Mouse (Mus musculus): ENCODE measurements around the gene Arsb. TPM values are rescaled to one million over a fixed set of nuclear protein-coding genes. Genes with fewer than 3 reads are reported as not detected.

The Arsb gene
- polyA plus RNA-seq, 1 experiment: 7.2 TPM

DNA sequence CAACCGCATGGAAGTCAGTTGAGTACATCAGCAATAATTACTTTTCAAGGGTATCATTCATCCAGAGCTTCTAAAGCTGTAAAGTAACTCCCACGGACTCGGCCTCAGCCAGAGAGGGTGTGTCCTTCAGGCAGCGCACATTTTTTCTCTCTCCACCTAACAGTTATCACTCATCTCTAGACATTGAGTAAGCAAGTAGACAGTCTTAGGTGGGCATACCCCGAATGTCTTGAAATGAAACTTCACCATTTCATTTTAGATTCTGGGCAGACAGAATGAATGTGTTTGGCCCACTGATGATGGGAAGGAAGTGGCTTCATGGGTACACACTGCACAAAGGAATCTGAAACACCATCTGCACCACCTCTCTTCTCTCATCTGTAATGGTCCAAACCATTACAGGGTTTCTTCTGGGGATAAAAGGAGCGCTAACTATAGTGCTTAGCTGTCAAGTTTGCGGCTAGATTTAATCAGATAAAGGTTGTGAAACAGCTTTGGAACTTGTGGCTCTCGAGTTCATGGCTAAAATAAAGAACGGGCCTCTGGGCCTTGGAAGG, 321 bp upstream of the Arsb start:
- H3K4me3 ChIP-seq: peak overlapping the region; percentile 40
- TF ChIP-seq MAX (IDR thresholded peaks at IDR 0.05; ENCODE audit: low read depth) (no peak), CEBPB (IDR thresholded peaks at IDR 0.05; ENCODE audit: insufficient read depth, poor library complexity, severe bottlenecking) (0 out of 2 replicates have a peak, but pooled peaks have one; percentile 41)
- H3K79me2 ChIP-seq (ENCODE audit: control insufficient read depth, insufficient read depth): no peaks in the 10 kb centered on the region
- H3K4me2 ChIP-seq (ENCODE audit: low read depth): peak overlapping the region; percentile 93
- H3K36me3 ChIP-seq (ENCODE audit: control insufficient read depth, insufficient read depth): no peaks in the 10 kb centered on the region
- H3ac ChIP-seq (ENCODE audit: control insufficient read depth, insufficient read length): peak overlapping the region; percentile 77
- H3K27me3 ChIP-seq (ENCODE audit: control insufficient read depth, insufficient read depth, insufficient read length): no peaks in the 10 kb centered on the region

DNA sequence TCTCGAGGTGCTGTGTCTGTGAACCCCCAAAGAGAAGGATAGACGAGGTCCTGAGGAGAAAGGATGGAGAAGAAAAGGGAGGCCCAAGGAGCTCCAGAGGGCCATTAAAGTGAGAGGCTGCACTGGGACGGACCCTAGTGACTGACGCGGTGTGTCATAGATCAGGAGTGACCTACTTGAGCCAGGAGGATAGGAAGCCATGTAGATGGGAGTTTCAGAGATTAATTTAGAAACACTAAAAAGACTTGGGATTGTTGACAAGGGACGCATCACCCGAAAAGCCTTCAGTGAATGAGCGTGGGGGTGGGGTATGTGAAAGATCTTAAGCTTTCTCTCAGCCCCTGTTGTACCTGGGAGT, 828 bp downstream of the Arsb start:
- Histone ChIP-seq H3K4me3 (peak overlapping the region; percentile 40), H3ac (ENCODE audit: control insufficient read depth, insufficient read length) (peak overlapping the region; percentile 77), H3K27me3 (ENCODE audit: control insufficient read depth, insufficient read depth, insufficient read length) (no peaks in the 10 kb centered on the region), H3K4me2 (ENCODE audit: low read depth) (peak overlapping the region; percentile 93), H3K79me2 (ENCODE audit: control insufficient read depth, insufficient read depth) (no peaks in the 10 kb centered on the region), H3K36me3 (ENCODE audit: control insufficient read depth, insufficient read depth) (no peaks in the 10 kb centered on the region)
- no peak for TF ChIP-seq MYOD1 (IDR thresholded peaks at IDR 0.05; ENCODE audit: control insufficient read depth in 1 of 3, insufficient read length in 2 of 3, low read depth in 2 of 3)
- no peak for TF ChIP-seq CEBPB (IDR thresholded peaks at IDR 0.05; ENCODE audit: insufficient read depth, poor library complexity, severe bottlenecking)
- no peak for TF ChIP-seq POLR2A (IDR thresholded peaks at IDR 0.05; ENCODE audit: insufficient read length, low read depth)
- TF ChIP-seq MAX (IDR thresholded peaks at IDR 0.05; ENCODE audit: low read depth): no peak
- no peak for TF ChIP-seq REST (IDR thresholded peaks at IDR 0.05; ENCODE audit: insufficient read depth, insufficient read length)
- TF ChIP-seq TCF12 (IDR thresholded peaks at IDR 0.05; ENCODE audit: insufficient read depth, poor library complexity, severe bottlenecking): no peak
- TF ChIP-seq E2F4 (IDR thresholded peaks at IDR 0.05; ENCODE audit: insufficient read depth): no peak
- TF ChIP-seq MYOG (IDR thresholded peaks at IDR 0.05; ENCODE audit: control insufficient read depth in 1 of 3, insufficient read depth in 1 of 3, insufficient read length in 2 of 3, low read depth in 2 of 3): no peak

DNA sequence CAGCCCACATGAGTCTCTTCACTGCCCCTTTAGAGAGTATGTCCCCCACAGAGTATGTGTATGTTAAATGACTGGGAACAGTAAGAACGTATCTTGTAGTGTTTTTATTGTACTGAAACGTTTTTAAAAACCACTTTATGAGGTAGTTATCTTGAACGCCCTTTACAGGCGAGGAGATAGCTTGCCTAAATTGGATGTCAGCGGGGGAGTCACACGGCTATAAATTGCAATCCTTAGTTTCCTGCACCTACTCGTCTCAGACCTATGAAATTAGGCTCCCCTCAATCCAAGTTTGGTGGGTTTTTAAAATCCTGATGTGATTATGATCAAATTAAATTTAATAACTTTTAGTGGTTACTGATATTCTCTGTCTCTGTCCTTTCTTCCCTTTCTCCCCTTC, 1.4 kb downstream of the Arsb start:
- Histone ChIP-seq H3K79me2 (ENCODE audit: control insufficient read depth, insufficient read depth) (no peaks in the 10 kb centered on the region), H3ac (ENCODE audit: control insufficient read depth, insufficient read length) (no peak overlapping the region), H3K27me3 (ENCODE audit: control insufficient read depth, insufficient read depth, insufficient read length) (no peaks in the 10 kb centered on the region), H3K36me3 (ENCODE audit: control insufficient read depth, insufficient read depth) (no peaks in the 10 kb centered on the region), H3K4me2 (ENCODE audit: low read depth) (peak overlapping the region; percentile 93), H3K4me3 (peak overlapping the region; percentile 40)
- no peak for TF ChIP-seq MAX (IDR thresholded peaks at IDR 0.05; ENCODE audit: low read depth)
- TF ChIP-seq POLR2AphosphoS2 (IDR thresholded peaks at IDR 0.05; ENCODE audit: insufficient read length, low read depth): no peak
- no peak for TF ChIP-seq E2F4 (IDR thresholded peaks at IDR 0.05; ENCODE audit: insufficient read depth)
- no peak for TF ChIP-seq TCF3 (IDR thresholded peaks at IDR 0.05; ENCODE audit: insufficient read length, low read depth)
- TF ChIP-seq TCF12 (IDR thresholded peaks at IDR 0.05; ENCODE audit: insufficient read depth, poor library complexity, severe bottlenecking): no peak
- no peak for TF ChIP-seq POLR2A (IDR thresholded peaks at IDR 0.05; ENCODE audit: insufficient read length, low read depth)
- TF ChIP-seq USF1 (IDR thresholded peaks at IDR 0.05; ENCODE audit: low read depth): no peak
- no peak for TF ChIP-seq MYOD1 (IDR thresholded peaks at IDR 0.05; ENCODE audit: control insufficient read depth in 1 of 3, insufficient read length in 2 of 3, low read depth in 2 of 3)

DNA sequence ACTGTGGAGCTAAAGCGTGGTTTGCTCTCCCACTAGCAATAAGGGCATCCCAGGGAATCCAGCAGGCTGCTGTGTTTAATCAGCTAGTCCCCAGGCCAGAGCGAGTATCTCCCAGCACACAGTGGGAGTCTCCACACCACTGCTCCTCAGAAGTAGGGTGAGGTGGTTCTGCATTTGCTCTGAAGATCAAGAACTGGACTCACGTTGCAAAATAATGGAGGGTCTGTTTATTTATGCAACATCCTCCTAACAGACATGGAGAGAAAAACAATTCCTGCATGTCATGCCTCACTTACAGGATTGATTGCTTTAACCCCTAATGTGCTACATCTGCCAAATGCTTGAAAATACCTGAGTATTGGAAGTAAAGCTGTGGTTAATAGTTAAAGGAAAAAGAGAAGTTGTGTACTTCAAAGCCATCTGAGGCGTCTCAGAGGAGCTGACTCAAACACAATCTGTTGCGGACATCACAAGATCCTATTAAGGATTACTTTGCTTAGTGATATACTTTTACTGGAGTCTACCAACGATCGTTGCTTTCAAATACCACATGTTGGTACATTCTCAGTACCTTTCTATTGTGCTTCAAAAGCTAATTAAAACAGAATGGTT, 2.4 kb downstream of the Arsb start:
- no peak for TF ChIP-seq MAX (IDR thresholded peaks at IDR 0.05; ENCODE audit: low read depth)
- no peak for TF ChIP-seq MYOG (IDR thresholded peaks at IDR 0.05; ENCODE audit: control insufficient read depth in 1 of 3, insufficient read depth in 1 of 3, insufficient read length in 2 of 3, low read depth in 2 of 3)
- TF ChIP-seq POLR2A (IDR thresholded peaks at IDR 0.05; ENCODE audit: insufficient read length, low read depth): no peak
- TF ChIP-seq USF1 (IDR thresholded peaks at IDR 0.05; ENCODE audit: low read depth): no peak
- TF ChIP-seq E2F4 (IDR thresholded peaks at IDR 0.05; ENCODE audit: insufficient read depth): no peak
- TF ChIP-seq TCF3 (IDR thresholded peaks at IDR 0.05; ENCODE audit: insufficient read length, low read depth): no peak
- H3K27me3 ChIP-seq (ENCODE audit: control insufficient read depth, insufficient read depth, insufficient read length): no peaks in the 10 kb centered on the region
- no peak overlapping the region for H3K4me3 ChIP-seq
- no peaks in the 10 kb centered on the region for H3K79me2 ChIP-seq (ENCODE audit: control insufficient read depth, insufficient read depth)
- H3ac ChIP-seq (ENCODE audit: control insufficient read depth, insufficient read length): no peak overlapping the region
- H3K4me2 ChIP-seq (ENCODE audit: low read depth): no peak overlapping the region
- H3K36me3 ChIP-seq (ENCODE audit: control insufficient read depth, insufficient read depth): no peaks in the 10 kb centered on the region

DNA sequence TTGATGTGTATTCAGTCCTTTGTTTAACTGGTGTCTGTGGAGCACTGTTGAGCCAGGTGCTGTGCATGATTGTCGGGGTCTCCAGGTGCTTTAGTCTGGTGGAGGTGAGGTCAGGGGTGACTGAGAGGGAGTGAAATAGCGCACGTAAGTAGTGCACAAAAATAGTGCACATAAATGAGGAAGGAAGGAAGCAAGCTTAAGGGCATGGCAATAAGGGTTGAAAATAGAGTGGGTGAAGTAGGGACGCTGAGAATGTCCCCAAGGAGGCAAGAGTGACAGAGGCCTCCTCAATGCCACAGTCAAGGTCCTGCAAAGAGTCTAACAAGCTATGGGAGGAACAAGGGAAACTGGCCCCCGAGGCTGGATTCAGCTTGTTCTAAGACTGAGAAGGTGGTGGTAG, 11.4 kb downstream of the Arsb start:
- Histone ChIP-seq H3K79me2 (ENCODE audit: control insufficient read depth, insufficient read depth) (no peaks in the 10 kb centered on the region), H3K27me3 (ENCODE audit: control insufficient read depth, insufficient read depth, insufficient read length) (no peaks in the 10 kb centered on the region), H3K4me3 (no peak overlapping the region), H3K4me2 (ENCODE audit: low read depth) (no peak overlapping the region), H3ac (ENCODE audit: control insufficient read depth, insufficient read length) (no peak overlapping the region), H3K36me3 (ENCODE audit: control insufficient read depth, insufficient read depth) (no peaks in the 10 kb centered on the region)
- no peak for TF ChIP-seq MYOD1 (IDR thresholded peaks at IDR 0.05; ENCODE audit: control insufficient read depth in 1 of 3, insufficient read length in 2 of 3, low read depth in 2 of 3)
- no peak for TF ChIP-seq TCF3 (IDR thresholded peaks at IDR 0.05; ENCODE audit: insufficient read length, low read depth)
- TF ChIP-seq SRF (IDR thresholded peaks at IDR 0.05; ENCODE audit: control insufficient read depth, insufficient read length, low read depth): no peak
- TF ChIP-seq USF1 (IDR thresholded peaks at IDR 0.05; ENCODE audit: low read depth): no peak

All from myocyte (in vitro differentiated cells).